Mouse (Mus musculus): ENCODE measurements around the gene Ifi206. TPM values are rescaled to one million over a fixed set of nuclear protein-coding genes. Genes with fewer than 3 reads are reported as not detected.

Ifi206 gene
- polyA plus RNA-seq, 1 experiment from 2014 or later = not detected

DNA sequence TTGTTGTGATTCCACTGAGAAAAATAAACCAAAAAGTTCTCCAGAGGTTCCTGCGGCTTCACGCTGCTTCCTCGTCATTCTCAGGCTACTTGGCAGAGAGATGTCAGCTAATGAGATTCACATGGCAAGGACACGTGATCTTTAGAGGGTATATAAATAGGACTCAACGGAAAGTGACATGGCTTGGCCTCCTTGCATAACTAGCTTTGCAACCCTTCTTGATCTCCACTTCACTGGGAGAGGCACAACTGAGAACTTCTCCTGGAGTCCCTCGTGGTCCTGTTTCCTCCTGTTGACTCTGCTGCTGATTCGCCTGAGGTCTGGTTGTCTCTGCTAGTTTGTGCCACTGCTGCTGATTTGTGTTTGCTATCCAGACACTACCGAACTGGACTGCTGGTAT is 63.5 kb downstream of the Ifi206 start:
- no peak overlapping the region for H3K4me3 ChIP-seq (replicated peaks; ENCODE audit: low read length)
- H3K9ac ChIP-seq = no peak overlapping the region
- no peaks in the 10 kb centered on the region for H3K27me3 ChIP-seq (ENCODE audit: control insufficient read depth, insufficient read depth, low read length)
- no peaks in the 10 kb centered on the region for H3K36me3 ChIP-seq (replicated peaks; ENCODE audit: control insufficient read depth, insufficient read depth)
- no peaks in the 10 kb centered on the region for H3K4me1 ChIP-seq (replicated peaks; ENCODE audit: control insufficient read depth, insufficient read depth, low read length)
- H3K4me2 ChIP-seq (replicated peaks) = no peak overlapping the region
- H3K27ac ChIP-seq = no peak overlapping the region
- ATAC-seq (ENCODE audit: low FRiP score) = no peak
- H3K9me3 ChIP-seq (ENCODE audit: control insufficient read depth, low read length) = no peaks in the 10 kb centered on the region
- 90% methylated on average over 8 of the region's 8 CpGs for WGBS
- DNase-seq (ENCODE audit: low spot score) = no peak

DNA sequence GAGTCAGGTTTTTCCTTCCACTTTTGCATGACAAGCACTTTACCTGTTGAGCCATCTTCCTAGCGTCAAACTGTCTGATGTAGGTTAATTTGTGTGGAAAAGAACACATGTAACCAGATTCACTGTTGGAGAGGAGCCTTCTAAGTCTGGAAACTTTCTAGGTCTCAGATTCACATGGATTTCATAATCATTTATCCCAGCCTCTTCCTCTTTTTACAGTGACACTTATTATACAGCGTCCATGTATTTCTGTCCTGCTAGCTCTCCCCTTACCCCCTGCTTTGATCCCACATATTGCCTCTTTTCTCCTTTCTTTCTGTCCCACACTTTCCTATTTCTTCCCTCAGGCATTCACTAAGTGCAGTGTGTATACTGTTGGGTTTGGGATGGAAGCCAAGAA is 64.5 kb downstream of the Ifi206 start:
- no peak for ATAC-seq (ENCODE audit: low FRiP score)
- Histone ChIP-seq H3K27ac (no peak overlapping the region), H3K27me3 (ENCODE audit: control insufficient read depth, insufficient read depth, low read length) (no peaks in the 10 kb centered on the region), H3K4me1 (replicated peaks; ENCODE audit: control insufficient read depth, insufficient read depth, low read length) (no peaks in the 10 kb centered on the region), H3K4me3 (replicated peaks; ENCODE audit: low read length) (no peak overlapping the region), H3K4me2 (replicated peaks) (no peak overlapping the region), H3K9me3 (ENCODE audit: control insufficient read depth, low read length) (no peaks in the 10 kb centered on the region), H3K36me3 (replicated peaks; ENCODE audit: control insufficient read depth, insufficient read depth) (no peaks in the 10 kb centered on the region), H3K9ac (no peak overlapping the region)
- 89% methylated on average over 2 of the region's 2 CpGs for WGBS
- no peak for DNase-seq (ENCODE audit: low spot score)

DNA sequence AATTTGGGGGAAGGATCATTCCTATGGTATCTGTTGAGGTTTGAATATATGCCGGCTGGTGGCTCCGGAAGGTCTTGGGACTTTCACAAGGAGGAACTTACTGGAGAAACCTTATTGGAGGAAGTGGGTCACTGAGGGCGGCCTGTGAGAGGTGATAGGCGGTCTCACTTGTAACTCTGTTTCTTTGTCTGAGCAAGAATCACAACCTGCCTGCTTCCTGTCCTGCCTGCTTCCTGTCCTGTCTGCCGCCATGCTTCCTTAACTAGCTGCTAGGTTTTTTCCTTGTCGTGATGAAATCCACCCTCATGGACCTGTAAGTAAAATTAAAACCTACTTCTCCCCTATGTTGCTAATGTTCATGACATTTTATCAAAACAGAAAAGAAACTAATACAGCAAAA is 70.5 kb downstream of the Ifi206 start:
- 84% methylated on average over 6 of the region's 6 CpGs for WGBS
- H3K27me3 ChIP-seq (ENCODE audit: control insufficient read depth, insufficient read depth, low read length) = no peaks in the 10 kb centered on the region
- no peak overlapping the region for H3K4me3 ChIP-seq (replicated peaks; ENCODE audit: low read length)
- DNase-seq (ENCODE audit: low spot score) (no peak), ATAC-seq (ENCODE audit: low FRiP score) (no peak)
- no peak overlapping the region for H3K27ac ChIP-seq
- no peak overlapping the region for H3K9ac ChIP-seq
- no peaks in the 10 kb centered on the region for H3K9me3 ChIP-seq (ENCODE audit: control insufficient read depth, low read length)
- H3K4me2 ChIP-seq (replicated peaks) = no peak overlapping the region
- H3K4me1 ChIP-seq (replicated peaks; ENCODE audit: control insufficient read depth, insufficient read depth, low read length) = no peaks in the 10 kb centered on the region
- no peaks in the 10 kb centered on the region for H3K36me3 ChIP-seq (replicated peaks; ENCODE audit: control insufficient read depth, insufficient read depth)

GRCm38 (mm10) chr1:173418936-173419621 is 71.8 kb downstream of the Ifi206 start:
- H3K4me3 ChIP-seq (replicated peaks; ENCODE audit: low read length) = no peak overlapping the region
- H3K27me3 ChIP-seq (ENCODE audit: control insufficient read depth, insufficient read depth, low read length) = no peaks in the 10 kb centered on the region
- DNase-seq (ENCODE audit: low spot score) = no peak
- no peak overlapping the region for H3K4me2 ChIP-seq (replicated peaks)
- no peak for ATAC-seq (ENCODE audit: low FRiP score)
- 86% methylated on average over 1 of the region's 1 CpGs for WGBS
- H3K36me3 ChIP-seq (replicated peaks; ENCODE audit: control insufficient read depth, insufficient read depth) = no peaks in the 10 kb centered on the region
- no peaks in the 10 kb centered on the region for H3K9me3 ChIP-seq (ENCODE audit: control insufficient read depth, low read length)
- H3K27ac ChIP-seq = no peak overlapping the region
- no peak overlapping the region for H3K9ac ChIP-seq
- H3K4me1 ChIP-seq (replicated peaks; ENCODE audit: control insufficient read depth, insufficient read depth, low read length) = no peaks in the 10 kb centered on the region

- Histone ChIP-seq H3K9ac (no peak overlapping the region), H3K4me1 (replicated peaks; ENCODE audit: control insufficient read depth, insufficient read depth, low read length) (no peaks in the 10 kb centered on the region), H3K27me3 (ENCODE audit: control insufficient read depth, insufficient read depth, low read length) (no peaks in the 10 kb centered on the region), H3K4me3 (replicated peaks; ENCODE audit: low read length) (no peak overlapping the region), H3K4me2 (replicated peaks) (no peak overlapping the region), H3K27ac (no peak overlapping the region), H3K36me3 (replicated peaks; ENCODE audit: control insufficient read depth, insufficient read depth) (no peaks in the 10 kb centered on the region), H3K9me3 (ENCODE audit: control insufficient read depth, low read length) (no peaks in the 10 kb centered on the region)
- WGBS = 85% methylated on average over 3 of the region's 3 CpGs
- ATAC-seq (ENCODE audit: low FRiP score) = no peak
- DNase-seq (ENCODE audit: low spot score) = no peak
Measured at GRCm38 (mm10) chr1:173418516-173418915, 72.3 kb downstream of the Ifi206 start.

Small RNAs within 50 kb of the gene (microRNA-seq; reads per million reads assigned to microRNA genes)
- not detected for gene Gm44481

Other genes starting within 250 kb of the Ifi206 start
- gene Olfr418, start 225.0 kb downstream of the Ifi206 start, polyA plus RNA-seq (2014; fragmentation: Nextera tagmentation; extraction: Ambion mirVana) = not detected in 2 replicates
- gene Mptx2, start 213.3 kb downstream of the Ifi206 start, polyA plus RNA-seq (2014; fragmentation: Nextera tagmentation; extraction: Ambion mirVana) = not detected in 2 replicates
- 23.4 and 24.0 TPM in 2 replicates for gene Ackr1, start 157.3 kb downstream of the Ifi206 start, polyA plus RNA-seq (2014; fragmentation: Nextera tagmentation; extraction: Ambion mirVana)
- gene Aim2, start 140.2 kb downstream of the Ifi206 start, polyA plus RNA-seq (2014; fragmentation: Nextera tagmentation; extraction: Ambion mirVana) = 1.3 and 1.4 TPM in 2 replicates
- gene Cadm3, start 123.3 kb downstream of the Ifi206 start, polyA plus RNA-seq (2014; fragmentation: Nextera tagmentation; extraction: Ambion mirVana) = 138 and 157 TPM in 2 replicates
- not detected in 2 replicates for gene Ifi214, start 44.9 kb upstream of the Ifi206 start, polyA plus RNA-seq (2014; fragmentation: Nextera tagmentation; extraction: Ambion mirVana)
- 0.07 TPM in 1 of 2 replicates, not detected in the other for gene Ifi213, start 108.2 kb upstream of the Ifi206 start, polyA plus RNA-seq (2014; fragmentation: Nextera tagmentation; extraction: Ambion mirVana)
- 0.09 and 0.39 TPM in 2 replicates for gene Ifi209, start 139.9 kb upstream of the Ifi206 start, polyA plus RNA-seq (2014; fragmentation: Nextera tagmentation; extraction: Ambion mirVana)
- gene Ifi208, start 182.6 kb upstream of the Ifi206 start, polyA plus RNA-seq (2014; fragmentation: Nextera tagmentation; extraction: Ambion mirVana) = not detected in 2 replicates

Data from hindbrain, embryonic 14.5 days (tissue).